Mouse (Mus musculus) thymus, postnatal 25 days (tissue): ENCODE results near the gene Selenoi.
A peak's percentile ranks its signal among the peaks of the same experiment; 100 is the strongest.

Experiments used
- DNase-seq: peaks from one replicate; pipeline ENCODE4 v3.0.0; 2022

Selenoi gene

DNA sequence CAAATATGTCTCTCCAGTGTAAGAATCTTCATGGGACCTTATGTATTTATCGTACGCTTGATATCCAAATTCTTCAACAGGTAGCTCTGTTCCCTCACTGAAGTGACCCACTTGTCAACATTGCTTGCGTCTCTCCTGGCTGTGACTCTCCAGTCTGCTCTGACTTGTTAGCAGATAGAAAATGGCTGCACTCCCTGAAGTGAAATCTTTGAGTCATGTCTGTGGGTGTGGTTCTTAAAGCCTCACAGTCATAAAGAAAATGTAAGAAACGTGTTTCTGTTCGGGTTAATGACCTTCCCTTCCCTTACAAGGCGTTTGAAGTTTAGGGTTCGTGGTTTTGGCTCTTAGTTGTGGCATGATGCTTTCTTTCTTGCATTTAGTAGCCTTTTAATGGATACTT lies 8.2 kb downstream of the Selenoi start:
- DNase-seq: no peak

DNA sequence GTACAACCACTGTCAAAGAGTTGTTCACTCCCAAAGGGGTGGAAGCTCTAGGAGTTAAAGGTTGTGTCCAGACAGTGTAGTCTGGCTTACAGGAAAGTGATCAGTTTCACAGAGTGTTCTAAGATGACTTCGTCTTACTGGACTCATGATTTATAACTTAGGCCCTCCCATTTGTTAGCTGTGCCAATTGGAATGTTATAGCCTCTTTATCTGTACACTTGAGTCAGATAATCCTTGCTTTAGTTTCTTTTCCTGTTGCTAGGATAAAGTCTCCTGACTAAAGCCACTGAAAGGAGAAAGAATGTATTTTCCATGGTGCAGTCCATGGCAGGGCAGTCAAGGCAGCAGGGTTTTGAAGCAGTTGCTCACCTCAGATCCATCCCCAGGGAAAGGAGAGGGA lies 10.0 kb downstream of the Selenoi start:
- DNase-seq: no peak

DNA sequence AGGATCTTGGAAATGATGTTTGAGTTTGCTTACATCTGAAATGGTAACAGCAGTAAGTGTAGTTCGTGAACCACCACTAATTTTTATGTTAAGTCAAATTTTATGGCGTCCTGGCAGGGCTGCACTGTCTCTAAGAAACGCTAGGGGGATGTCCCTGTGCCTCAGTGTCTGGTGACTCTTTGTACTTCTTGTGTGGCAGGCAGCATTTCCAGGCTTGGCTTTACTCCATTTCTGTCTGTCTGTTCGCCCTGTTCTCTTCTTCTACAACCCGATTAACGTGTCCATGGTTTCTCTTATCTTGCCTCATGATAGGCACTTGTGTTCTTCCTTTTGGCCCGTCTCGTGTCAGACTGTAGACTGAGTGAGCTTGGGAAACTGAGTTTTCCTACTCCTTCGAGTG lies 11.4 kb downstream of the Selenoi start:
- DNase-seq: peak; percentile 38

DNA sequence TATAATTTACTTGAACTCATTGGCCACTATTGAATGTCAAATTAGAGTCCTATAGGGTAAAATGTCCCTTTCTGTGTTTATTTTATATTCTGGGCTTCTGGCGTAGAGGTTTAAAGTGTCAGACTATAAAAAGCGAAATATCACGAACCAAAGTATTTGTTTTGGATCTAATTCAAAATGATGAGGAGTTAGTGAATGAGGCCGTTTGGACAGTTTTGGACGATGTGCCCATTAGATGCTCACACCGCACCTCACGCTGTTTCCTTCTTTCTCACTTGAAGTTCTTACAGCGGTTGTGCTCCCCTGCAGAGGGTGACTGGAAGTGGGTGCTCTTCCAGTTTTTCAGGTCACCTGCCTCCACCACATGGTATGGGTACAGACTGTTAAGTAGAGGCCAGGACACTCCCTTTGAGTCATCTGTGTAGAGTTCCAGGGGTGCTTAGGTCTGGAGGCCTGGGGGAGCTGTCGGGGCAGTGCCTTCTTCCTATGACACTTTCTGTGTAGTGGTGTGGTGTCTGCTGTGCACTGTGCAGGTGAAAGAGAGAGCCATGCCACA lies 13.6 kb downstream of the Selenoi start:
- no peak for DNase-seq

DNA sequence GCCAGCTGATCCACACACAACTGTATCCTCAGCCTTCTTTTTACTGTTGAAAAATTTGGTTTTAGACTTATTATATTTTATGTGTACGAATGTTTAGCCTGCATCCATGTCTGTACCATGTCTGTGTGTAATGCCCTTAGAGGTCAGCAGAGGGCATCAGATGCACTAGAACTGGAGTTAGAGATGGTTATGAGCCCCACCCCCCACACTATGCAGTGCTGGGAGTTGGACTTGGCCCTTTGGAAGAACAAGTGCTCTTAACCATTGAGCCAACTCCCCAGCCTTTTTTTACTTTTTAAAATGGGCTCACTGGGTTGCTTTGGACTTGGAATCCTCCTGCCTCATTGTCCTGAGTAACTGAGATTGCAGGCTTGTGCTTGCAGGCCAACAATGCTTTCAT lies 15.3 kb downstream of the Selenoi start:
- DNase-seq: peak; percentile 46

DNA sequence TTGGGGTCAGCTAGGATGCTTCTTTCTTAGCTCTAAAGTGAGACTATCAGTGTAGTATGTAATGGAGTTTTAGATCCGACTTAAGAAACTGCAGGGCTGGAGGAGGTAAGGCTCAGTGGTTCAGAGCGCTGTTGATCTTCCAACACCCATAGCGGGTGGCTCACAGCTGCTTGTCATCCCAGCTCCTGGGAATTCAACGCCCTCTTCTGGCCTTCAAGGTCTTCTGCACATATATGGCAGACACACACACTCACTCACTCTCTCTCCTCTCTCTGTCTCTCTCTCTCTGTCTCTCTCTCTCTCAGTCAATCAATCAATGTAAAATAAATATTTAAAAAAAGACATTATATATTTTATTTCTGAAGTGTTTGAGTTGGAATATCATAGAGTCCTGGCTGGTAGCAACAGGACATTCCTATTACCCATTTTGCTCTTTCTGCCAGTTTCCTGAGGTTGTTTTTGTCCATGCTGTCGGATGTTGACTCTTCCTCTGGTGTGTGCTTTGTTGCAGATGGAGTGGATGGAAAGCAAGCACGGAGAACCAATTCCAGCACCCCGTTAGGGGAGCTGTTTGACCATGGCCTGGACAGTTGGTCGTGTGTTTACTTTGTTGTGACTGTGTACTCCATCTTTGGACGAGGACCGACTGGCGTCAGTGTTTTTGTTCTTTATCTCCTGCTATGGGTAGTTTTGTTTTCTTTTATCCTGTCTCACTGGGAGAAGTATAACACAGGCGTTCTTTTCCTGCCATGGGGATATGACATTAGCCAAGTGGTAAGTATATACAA lies 23.4 kb downstream of the Selenoi start:
- no peak for DNase-seq

DNA sequence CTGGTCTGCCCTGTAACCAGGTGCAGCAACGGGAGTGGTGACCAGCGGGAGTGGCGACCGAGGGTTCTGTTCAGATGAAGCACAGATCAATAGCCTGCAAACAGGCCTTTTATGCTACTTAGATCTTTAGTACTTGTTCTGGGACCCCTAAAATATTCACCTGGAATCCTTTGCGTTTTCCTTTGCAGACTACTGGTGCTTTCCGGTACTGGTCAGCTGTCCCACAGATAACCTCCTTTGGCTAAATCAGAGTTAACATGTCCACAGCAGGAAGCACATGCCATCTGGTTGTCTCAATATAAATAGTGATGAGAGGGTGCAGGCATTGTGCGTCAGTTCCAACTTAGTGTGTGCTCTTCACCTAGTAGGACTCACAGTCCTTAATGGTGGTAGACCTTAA lies 26.4 kb downstream of the Selenoi start:
- no peak for DNase-seq

DNA sequence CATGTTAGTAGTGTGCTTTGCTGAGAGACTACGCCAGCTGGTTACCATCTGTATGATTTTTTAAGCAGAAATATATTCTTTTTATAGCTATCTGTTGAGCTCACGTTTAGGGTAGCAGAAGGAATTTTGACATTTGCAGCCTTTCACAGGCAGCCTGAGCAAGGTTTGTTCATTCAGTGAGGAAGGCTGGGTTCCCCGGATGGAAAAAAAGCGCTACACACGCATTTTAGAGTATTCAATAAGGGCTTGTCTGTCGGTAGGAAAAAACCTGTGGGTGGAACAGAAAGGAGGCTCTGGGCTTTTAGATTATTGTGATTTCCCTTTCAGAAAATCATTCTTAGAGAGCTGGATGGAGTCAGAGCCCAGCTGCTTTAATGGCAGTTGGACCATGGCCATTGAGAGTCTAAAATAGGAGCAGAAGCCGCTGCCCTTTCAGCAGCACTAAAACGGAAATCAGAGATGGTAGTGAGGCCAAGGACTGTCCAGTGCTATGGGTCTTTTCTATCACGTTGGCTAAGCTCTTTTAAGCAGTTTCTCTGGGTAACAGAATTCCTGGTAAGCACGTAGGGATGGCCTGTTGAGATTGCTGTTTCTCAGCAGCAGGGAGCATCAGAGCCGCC lies 38.3 kb downstream of the Selenoi start:
- DNase-seq: no peak

DNA sequence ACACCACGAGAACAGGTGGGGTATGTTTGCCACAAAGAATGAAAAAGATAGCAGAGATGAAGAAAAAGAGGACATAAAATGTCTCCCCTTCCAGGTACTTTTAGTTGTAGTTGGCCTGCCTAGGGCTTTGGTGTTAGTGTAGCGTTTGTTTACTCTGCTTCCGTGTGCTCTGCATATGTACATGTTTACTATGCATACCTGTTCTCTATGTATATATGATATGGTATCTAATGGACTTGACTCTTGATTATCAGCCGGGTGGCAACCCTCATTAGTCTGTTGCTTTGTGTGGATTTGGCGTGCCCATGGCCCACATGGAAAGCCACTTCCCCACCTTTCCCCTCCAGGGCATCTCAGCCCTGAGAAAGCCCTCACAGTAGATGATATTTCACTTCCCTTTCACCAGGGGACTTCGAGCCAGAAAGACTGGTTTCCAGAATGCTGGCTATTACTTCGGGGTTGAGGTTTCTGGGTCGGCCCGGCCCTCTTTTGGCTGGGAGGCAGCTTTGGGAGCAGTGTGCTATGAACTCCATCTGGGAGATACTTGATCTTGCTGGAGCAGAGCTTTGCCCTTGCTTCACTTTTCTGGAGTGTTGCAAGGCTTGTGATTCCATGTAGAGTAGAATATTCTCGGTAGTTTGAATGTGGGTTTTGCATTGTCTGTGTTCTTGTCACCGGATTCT lies 39.4 kb downstream of the Selenoi start:
- DNase-seq: no peak

DNA sequence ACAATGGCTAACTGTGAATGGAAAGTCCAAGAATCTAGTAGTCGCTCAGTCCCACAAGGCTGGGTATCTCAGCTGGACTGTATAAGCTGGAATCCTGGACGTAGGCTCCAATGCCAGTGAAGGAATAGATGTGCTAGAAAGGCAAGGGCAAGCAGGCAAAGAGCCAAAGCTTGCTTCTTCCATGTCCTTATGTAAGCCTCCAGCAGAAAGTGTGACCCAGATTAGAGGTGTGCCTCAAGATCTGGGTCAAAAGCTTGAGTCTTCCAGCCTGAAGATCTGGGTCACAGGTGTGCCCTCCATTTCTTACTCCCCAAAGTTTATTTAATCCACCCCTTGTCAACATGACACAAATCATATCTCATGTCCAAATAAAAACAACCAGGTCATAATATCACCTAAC lies 44.0 kb downstream of the Selenoi start:
- peak; percentile 30 for DNase-seq

DNA sequence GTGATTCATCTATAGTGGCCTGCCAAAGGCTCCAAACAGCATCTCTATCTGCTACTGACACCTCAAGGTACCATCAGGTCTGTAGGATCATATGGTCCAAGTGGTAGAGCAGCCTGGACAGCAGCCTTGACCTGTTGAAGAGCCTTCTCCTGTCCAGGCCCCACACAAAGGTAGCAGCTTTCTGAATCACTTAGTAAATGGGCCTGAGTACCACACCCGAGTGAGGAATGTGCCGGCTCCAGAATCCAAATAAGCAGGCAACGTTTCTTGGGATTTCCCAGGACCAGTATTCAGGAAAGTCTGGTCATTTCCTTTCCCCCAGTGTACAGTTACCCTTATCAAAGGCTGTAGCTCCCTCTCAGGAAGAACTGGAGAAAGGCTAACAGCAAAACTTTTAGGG lies 46.6 kb downstream of the Selenoi start:
- DNase-seq: no peak

DNA sequence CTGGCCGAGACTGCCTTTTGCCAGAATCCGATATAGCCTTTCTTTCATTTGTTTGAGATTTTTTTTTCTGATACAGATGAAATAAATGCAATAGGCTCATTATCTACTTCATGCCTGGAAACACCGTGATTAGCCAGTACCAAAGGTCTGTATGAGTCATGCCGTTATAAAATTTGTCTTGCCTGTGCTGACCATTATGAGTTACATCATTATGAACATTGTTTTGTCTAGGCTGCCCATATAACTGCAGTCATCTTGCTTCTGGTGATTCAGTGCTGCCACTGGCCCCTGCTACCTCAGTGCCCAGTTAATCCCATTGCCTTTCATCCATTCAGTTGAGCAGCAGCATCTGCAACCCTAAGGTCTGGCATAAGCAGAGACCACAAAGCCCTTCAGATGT lies 47.1 kb downstream of the Selenoi start:
- no peak for DNase-seq

DNA sequence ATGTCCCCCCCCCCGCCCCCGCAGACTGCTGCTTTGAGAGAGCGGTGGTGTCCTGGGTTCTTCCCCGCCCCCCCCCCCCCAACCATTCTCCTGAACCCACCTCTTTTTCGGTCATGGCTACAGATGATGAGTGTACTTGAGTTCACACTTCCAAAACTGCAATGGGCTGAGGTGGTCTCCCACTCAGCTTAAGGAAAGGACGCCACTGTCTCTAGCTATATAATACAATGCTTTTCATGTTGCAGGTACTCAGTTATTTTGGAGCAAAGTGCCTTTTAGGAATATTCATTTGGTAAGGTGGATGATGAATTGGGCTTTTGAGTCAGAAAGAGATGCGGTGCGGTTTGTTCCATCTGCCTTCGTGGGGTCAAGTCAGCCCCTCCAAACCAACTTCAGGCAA lies 48.5 kb downstream of the Selenoi start:
- no peak for DNase-seq

DNA sequence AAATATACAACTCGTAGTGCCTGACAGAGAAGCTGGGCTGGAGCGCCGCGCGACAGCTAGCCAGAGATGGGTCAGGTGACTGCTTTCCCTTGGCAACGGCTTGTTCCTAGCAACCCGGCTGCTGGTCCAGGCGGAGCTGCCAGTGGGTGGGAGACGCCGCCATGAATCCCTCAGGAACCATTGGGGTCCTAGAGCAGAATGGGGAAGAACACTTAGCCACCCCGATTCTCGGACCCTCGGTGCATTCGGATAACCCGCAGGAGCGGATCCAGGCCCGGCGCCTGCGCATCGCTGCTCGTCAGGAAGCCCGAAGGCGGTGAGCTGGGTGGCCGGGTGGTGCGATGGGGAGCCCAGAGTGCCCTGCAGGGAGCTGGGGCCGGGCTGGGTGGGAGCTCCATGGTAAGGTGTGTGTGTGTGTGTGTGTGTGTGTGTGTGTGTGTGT lies 48.9 kb downstream of the Selenoi start, which contains the start of gene Drc1:
Gene Drc1, plus strand, starts transcription at position 98 of the 442 bp plus-strand sequence.
- peak; percentile 25 for DNase-seq

DNA sequence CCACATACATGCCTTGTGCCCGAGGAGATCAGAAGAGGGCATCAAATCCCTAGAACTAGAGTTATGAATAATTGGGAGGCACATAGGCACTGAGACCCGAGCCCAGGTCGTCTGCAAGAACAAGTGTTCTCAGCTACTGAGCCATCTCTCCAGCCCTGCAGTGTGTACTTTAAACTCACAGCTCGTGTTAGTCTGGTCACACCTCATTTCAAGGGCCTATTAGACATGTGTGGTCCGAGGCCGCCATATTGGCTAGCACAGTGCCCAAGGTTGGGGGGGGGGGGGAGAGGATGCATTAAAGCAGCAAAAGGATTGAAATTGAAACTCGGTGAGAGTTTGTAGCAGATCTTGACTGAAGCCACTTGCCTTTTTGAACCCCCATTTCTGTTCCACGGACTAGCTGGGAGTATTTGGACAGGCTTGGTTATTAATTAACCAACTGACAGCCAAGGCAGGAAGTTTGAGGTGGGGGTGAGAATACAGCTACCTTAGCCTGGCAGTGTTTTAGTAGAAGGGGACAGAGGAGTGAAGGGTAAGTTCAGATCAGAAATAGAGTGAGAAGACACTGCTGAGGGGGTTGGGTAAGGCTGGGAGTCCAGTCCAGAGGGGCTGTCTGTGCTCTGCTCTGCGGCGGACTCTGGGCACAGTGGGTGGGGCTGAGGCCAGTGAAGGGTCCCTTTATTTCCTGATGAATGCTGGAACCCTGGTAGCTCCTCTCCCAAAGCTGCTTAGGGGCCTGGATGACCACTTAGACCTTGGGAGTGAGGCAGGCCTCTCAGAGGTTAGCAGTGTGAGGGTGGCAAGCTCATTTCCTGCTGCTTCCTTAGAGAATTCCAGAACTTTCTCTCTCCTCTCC lies 53.8 kb downstream of the Selenoi start:
- DNase-seq: no peak

DNA sequence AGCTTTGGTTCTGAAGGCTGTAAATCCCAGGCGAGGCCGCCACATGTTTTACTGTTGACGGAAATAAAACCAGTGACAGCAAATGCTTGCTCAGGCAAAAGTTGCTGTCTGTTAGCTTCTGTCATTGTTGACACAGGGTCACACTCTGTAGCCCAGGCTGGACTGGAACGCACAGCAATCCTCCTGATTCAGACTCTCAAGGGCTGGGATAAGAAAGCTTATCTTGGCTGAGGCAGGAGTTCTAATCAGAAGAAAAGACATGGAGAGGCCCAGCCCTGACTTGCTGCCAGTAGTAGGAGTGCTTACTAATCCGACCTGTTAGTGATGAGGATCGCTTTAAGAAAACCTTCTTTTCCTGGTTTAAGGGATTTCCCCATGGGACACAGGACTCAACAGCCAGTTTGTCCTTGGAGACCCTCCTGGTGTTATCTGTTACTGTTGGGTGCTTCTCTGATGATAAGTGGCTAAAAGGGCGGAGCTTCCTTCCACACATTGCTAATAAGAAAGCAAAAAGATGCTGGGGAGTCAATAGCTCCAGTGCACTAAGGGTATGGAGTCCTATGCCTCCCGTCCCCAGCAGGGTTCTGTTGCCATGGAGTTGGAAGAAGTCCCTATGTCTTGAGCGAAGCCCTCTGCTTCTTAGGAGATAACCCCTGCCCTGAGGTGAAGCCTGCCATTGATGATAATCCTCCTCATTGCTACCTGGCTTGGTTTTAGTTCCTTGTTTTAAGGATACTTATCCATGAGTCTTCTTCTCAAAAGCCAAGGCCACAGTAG lies 54.9 kb downstream of the Selenoi start:
- DNase-seq: no peak
